Mouse (Mus musculus): ENCODE data around the gene Sympk.

DNA sequence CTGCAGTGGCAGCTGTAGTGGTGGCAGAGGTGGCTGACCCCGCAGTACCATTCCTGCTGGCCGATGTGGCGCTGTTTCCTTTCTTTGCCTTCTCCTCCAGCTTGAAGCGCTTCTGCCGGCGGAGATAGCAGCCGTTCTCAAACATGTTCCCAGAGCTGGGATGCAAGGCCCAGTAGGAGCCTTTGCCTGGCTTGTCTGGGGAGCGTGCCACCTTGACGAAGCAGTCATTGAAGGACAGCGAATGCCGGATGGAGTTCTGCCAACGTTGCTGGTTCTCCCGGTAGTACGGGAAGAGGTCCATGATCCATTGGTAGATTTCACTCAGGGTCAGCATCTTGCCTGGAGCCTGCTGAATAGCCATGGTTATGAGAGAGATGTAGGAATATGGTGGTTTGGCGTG is 9.7 kb upstream of the Sympk start:
- TF ChIP-seq POLR2A (IDR thresholded peaks at IDR 0.05; ENCODE audit: borderline replicate concordance, insufficient read depth, low read length) (no peak), CTCF (IDR thresholded peaks at IDR 0.05; ENCODE audit: borderline replicate concordance, insufficient read depth, low read depth, low read length) (no peak)

All from cerebellum, adult 2 months (tissue).